Mouse (Mus musculus) frontal cortex, adult 2 months (tissue): ENCODE measurements at regions not wholly inside any gene's neighbourhood (a gene's known extent, or its start where the extent isn't known, plus 50 kb on each side); places are given as distances from the start of the nearest gene placed in this dataset.

Experiments used
- DNase-seq, 2 experiments: peaks; one replicate each; pipeline ENCODE4 v3.0.0; 2022; ENCODE audit warnings: low spot score in 1 of 2; ENCODE audit errors: extremely low spot score in 1 of 2

DNA sequence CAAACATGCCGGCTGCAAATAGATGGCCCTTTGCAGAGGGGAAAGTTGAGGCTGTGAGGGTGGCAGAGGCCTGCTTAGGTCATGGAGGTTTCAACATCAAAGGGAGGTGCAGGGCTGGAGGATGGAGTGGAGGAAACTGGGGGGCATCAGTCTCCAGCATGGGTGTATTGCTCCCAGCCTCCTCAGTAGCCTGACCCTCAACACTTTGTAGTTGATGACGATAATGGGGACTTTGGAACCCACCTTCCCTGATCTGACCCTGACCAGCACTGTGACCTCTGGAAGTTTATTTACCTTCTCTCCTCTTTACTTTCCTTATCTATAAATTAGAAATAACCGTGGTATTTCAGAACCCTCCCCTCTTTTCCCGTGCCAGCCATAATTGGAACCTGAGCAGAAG, 56.2 kb downstream of the Gm26897 start:
- no peak for DNase-seq

DNA sequence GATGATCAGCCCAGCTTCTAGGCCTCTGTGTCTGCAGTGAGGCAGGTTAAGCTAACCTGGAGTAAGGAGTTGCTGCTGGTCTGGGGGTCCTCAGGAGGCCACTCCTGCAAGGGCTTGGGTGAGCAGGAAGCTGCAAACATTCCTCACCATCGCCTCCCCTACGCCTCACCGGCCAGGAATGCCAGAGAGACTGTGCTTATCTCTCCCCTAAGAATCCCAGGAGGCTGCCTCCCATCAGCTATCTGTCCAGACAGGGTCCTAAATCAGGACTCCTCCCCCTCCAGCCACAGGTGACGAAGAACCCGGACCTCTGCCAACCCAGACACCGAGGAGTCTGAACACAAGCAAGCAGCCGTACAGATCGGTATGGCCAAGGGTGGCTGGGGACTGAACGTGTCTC, 56.8 kb downstream of the Gm26897 start:
- no peak for DNase-seq

DNA sequence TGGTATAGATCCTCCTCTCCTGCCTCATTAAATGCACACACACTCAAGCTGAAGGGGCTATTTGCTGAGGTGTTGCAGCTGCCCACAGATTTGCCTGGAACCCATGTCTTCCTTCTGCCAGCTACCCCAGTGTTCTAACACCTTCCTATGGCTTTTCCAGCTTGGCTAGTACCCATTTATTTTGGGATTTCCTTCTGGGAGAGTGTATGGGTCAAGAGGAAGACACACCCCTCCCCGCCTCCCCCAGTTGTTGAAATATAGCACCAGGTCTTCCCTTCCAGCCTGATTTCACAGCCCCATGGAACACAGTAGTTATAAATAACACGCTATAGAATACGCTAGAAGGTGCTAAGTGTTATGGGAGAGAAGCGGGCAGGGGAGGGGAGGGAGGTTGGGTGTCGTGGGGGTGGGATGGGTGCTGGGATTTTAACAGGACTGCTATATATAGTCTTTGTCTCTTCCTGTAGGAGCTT, 57.4 kb downstream of the Gm26897 start:
- peak; percentile 66 to 74 for DNase-seq

DNA sequence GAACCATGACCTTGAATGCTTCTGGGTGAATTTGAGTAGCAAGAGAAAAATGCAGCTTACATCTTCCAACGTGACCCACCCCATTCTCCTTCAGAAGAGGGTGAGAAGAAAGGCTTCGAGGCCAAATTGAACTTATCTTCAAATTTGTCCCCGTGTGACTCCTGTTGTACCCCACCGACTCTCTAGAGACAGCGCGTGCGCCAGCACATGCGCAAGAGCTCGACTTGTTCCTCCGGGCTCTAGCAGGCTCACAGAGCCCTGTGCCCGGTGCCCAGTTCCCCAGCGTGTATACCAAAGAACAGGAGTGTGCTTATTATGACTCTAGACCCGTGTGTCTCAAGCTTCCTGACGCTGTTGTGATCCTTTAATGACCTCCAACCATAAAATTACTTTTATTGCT, 59.0 kb downstream of the Gm26897 start:
- DNase-seq = no peak

DNA sequence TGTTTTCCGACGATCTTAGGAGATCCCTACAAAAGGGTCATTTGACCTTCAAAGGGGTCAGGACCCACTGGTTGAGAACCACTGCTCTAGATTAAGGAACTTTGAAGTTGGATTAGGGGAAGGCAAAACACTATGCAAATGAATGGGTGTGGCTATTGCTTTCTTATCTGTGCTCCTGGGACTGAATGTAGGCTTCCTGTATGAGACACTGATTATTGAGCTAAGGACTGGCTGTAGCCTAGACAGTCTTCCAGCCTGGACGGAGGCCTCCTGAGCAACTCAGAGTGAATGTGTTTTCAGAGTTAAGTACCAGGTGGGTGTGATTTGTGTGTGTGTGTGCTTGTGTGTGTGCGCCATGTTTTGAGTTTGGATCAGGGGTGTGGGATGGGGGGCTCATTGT, 59.5 kb downstream of the Gm26897 start:
- DNase-seq = no peak

DNA sequence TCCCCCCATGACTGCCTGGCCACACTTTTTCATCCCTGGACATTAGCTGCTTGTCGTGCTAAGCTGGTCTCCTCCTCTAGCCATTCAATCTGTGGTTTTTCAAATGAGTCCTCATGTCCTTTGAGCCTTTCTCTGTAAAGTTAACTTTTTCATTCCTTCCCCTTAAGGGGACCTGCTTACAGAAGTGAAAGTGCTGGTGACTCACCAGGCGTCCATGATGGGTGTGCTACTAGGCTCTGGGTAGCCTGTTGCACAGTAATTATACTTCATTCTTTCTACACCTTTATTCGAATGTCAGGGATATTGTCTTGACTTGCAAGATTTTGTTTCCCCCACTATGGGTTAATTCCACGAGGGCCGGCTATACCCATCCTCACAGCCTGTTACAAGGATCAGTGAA, 63.2 kb downstream of the Gm26897 start:
- no peak for DNase-seq

DNA sequence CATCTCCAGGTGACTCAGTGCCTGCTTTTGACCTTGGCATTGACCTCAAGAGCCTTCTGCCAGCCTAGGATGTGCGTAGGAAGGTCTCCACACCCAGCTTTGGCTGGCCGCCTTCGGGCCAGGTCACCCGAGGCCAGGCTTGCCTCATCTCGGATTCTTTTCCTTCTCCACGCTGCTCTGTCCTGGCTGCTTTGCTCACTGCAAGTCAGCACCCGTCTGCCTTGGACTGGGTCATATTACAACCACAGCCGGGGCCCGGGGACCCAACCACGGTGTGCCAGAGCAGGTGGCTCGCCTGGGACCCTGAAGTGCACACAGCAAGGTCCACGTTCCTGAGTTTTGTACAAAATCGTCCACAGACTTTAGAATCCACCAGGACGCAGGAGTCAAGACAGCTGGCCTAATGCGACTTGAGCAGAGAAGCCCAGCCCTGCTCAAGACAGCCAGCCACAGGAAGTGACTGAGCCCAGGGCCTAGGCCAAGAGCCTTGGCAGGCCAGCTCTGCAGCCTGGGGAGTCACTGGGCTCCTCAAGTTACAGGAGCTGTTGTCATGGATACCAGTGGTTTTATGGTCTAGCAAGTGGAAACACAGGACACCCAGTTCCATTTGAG, 66.1 kb downstream of the Gm26897 start:
- DNase-seq = no peak

DNA sequence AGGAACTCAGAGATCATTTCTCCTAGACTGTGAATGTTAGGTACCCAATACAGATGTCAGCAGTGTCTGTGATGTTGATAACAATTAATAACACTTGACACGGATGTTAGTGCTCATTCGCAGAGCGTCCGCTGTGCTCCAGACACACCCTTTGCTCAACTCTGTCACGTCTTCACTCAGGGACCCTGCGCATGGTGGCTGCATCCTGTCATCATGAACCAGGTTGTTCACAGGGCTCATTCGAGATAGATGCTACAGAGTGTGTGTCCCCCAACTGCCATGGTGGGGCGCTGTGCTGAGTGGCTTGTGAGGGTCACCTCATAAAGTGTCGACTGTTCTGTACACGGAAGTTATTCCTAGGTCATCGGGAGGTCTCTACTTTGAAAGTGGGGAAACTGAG, 66.8 kb downstream of the Gm26897 start:
- DNase-seq = no peak

DNA sequence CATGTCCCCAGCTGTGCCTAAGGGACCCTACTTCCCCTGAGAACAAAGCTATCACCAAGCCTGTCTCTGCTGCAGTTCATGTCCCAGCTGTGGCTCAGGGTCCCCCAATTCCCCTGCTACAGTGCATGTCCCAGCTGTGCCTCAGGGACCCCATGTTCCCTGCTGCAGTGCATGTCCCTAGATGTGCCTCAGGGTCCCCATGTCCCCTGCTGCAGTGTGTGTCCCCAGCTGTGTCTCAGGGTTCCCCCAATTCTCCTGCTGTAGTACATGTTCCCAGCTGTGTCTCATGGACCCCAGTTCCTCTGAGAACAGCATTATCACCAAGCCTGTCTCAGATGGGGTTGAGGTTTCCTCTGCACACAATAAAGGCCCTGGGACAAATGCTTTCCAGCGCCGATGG, 67.3 kb downstream of the Gm26897 start:
- DNase-seq = no peak

DNA sequence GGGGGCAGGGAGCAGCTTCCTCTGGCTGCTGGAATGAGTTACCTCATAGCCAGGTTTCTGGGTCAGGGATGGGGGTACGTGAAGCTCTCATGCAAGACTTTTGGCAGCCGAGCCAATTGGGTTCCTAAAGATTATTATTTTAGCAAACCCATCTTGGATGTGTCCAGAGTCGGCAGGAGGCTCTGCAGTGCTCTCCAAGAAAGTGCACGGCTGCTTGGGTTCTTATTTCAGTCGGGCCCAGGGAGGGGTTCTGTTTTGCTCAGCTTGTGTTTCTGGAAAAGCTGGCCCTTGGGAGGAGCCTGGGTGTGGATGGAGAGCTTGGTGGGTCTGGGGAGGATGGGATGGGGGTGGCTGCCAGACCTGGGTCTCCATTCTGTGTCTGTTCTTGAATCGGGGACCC, 70.8 kb downstream of the Gm26897 start:
- DNase-seq = no peak

DNA sequence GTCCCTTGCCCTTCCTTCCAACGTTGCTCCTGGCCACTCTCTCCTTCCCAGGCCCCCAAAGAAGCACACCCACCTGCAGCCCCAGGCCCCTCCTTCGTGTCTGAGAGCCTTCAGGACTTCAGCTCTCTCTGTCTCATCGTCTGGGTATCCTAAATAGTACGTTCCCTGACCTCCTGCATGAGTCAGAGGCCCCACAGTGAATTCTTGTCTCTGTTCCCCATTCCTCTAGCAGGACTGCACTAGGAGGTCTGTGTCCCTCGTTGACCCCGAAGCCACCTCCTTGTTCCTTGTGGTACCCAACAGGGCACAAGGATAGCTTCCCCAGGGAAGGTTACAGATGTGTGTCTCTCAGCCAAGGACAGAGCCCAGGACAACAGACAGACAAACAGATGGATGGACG, 71.4 kb downstream of the Gm26897 start:
- no peak for DNase-seq

DNA sequence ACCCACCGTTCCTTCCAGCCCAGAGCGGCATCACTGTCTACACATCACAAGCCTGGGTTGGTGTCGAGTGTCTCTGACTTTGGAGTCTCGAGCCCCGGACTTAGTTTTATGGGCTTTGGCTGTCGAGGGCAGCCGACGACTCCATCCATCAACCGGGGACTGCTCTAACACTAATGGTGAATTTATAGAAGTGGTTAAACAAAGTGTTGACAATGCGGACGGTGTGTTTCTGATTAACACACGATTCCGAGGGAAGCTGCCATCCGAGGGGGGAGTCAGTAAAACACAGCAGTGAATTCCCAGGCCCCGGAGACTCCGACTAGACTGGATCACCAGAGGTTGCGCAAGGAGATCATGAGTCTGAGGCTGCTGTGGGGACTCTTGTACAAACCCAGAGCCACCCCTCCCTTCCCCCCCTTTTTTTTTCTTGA, 72.1 kb downstream of the Gm26897 start:
- no peak for DNase-seq

DNA sequence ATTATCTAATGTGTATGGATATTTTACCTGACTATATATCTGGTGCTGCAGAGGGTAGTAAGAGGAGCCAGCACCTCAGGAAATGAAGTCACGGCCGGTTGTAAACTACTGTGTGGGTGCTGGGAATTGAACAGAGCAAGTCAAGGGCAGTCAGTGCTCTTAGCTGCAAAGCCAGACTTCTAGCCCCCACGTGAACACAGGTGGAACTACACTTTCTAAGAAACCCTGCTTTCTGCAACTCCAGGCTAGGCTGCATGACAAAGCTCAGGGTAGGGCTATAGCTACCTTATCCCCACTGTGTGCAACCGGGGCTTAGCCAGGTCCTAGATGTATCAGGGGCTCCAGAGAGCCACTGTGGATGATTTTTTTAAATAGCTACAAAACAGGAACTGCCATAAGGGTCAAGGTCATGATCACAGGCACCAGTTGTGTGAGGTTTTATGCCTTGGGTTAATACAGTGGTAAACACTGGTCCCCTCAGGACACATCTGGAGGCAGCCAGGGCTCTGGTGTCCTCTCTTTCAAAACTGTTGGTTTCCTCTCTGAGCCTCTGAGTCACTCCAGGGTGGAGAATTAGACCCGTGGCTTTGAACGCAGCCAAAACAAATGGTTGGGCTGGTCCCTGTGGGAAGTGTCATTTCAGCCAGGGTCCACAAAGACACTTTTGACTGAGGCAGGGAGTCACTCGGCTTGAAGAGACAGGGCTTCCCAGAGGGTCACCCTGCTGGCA, 76.5 kb downstream of the Gm26897 start:
- no peak for DNase-seq

DNA sequence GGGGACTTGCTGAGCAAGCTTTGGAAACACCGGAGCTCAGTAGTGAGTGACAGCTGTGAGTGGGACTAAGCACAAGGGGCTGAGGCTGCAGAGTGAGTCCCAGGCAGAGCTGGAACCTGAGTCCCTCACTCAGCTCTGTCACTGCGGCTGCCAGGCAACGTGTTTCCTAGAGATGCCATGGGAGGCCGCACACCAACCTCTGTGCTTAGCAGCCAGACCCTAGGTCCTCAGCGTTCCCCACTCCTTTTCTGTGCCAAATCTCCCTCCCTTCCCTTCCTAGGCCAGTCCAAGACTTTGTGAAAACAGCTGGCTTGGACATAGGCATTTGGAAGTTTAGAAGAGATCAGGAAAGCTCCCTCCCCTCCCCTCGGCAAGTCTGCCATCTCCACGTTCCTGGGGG, 78.9 kb downstream of the Gm26897 start:
- DNase-seq = no peak

DNA sequence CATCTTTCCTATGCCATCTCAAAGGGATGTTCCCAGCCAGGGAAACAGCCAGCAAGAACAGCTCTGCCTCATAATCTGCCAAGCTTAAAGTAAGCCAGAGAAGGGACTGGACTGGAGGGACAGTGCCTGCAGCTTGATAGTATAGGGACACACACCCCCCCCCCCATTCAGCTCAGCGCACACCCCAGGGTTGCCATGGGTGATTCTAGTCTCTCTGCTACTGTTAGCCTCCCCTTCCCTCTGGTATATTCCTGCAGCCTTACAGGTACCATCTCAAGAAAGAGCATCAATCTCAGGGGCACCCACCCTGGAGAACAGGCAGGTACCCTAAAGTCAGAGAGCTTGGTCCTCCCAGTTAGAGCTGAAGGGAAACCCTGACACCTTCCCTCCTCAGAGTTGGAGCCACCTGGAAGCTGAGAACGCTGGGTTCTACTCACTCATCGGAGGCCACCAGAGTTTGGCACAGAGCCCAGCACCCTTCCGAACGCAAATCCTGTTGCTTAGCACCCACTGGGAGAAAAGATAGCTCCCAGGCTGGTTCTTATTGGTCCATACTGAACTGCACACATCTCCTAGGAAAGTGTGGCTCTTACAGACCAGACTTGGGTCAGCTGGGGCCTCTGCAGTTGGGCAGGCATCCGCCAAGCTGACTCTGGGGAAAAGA, 79.5 kb downstream of the Gm26897 start:
- DNase-seq = peak; percentile 56 to 86

DNA sequence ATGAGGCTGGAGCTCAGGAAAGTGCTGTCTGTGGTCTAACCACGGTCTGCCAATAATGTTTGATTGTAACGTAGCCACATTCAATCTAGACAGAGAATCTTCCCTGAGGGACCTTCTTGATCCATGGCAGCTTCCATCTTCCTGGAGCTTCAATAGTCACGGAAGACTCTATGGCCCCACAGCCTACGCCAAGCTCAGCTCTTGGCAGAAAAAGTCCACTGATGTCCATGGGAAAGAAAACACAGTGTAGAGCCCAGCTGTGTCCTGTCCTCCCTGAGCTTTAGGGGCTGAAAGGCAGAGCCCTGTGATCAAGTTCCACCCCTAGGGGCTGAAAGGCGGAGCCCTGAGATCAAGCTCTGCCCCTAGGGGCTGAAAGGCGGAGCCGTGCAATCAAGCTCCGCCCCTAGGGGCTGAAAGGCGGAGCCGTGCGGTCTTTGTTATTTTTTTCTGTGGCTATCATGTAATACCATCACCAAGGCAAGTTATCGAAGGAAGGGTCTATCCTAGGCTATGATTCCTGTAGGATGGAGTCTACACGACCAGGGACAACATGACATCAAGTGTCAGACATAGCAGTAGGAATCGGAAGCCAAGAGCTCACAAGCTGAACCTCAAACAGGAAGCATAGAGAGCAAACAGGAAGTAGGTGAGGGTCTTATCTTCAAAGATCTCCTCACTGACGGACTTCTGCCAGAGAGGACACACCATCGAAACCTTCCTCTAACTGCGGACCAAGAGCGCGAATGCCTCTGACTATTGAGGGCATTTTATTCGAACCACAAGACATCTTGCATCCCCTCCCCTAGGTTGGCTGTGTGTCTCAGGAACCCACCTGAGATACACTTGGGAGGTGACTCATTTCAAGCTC, 81.4 kb downstream of the Gm26897 start:
- no peak for DNase-seq

DNA sequence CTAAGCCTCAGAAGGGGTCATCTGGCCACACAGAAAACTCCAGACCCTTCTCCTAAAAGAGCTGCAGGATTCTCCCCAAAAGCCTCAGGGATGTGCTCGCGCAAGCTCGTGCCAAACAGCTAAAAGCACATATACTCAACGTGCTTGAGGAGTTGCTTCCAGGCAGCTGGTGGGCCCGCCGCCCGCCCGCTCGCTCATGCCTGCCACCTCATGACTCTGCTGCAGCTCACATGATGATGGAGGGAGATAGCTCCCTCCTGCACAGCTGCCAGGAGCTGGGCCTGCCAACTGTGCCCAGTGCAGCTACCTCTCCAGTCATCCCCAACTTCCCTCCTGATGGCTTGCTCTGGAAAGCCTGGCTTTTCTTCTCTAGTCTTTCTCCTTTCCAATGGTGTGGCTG, 87.2 kb downstream of the Gm26897 start:
- DNase-seq = peak in 1 of 2 experiments; percentile 52

DNA sequence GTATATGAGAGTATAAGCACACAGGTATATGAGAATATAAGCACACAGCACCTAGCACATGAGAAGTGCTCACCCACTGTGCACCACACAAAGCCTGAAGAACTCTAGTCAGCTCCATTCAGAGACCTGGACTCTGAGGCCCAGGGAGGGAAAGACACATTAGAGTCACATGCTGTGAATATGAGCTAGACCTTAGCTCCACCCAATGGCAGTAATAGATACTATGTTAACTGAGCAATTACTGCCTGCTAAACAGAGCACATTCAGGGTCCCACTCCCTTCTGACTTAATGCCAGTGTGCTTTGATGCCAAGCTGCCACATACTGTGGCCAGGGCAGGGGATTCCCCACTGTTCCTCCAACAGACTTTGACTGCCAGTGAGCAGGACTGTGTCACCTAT, 89.2 kb downstream of the Gm26897 start:
- no peak for DNase-seq

DNA sequence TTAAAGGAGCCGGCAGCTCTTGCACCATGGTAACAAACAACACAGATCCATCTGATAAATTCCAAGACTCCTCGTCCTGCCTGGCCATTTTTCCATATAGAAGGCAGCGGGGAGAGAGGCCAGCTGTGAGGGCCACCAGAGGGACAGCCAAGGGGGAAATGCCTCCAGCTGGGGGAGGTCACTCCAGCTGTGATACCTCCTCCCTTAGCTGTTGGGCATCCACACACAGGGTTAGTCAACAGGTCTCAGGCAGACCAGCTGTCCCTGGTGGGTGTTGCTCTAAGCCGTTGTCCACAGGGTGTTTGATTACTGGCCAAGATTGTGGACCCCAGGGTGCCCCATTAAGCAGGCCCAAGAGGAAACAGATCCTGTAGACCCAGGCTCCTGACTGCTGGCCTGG, 89.7 kb downstream of the Gm26897 start:
- DNase-seq = no peak

DNA sequence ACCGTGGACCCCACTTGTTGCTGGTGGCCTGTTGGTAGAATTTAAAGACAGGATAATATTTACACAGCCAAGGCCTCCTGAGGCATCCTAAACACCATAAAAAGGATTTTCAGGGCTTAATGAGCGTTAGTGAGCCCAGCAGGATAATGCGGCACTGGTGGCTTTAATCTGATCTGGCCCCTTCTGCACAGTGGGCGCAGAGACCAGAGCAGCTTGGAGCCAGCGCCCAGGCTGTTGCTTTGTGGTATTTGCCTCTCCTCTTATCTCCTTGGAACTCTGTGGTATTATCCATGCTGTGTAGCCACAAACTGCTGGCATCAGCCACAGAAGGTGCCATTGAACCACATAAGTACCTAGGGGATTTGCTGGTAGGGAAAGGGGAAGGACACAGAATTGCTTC, 90.1 kb downstream of the Gm26897 start:
- no peak for DNase-seq

DNA sequence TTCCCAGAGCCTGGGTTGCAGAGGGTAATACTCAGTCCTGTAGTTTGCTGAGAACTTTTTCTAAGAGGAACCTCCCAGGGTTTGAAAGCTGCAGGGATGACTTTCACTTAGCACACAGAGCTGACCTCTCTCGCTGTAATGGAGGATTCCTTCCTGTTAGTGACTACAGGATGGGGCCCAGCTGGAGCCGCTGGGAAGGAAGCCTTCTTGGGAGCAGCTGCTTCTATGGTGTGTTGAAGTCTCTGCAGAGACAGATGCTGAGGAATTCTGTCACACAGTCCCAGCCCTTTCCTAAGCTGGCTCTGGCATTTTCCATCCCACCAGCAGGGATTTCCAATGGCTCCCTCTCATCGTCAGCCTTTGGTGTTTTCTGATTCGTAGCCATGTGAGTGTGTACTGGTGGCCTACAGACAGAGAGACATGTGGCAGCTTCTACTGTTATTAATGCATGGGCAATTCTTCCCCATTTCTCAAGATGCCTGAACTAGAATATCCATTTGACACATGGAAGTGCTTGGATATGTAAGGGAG, 90.9 kb downstream of the Gm26897 start:
- DNase-seq = no peak
